In the genomic region with DNA sequence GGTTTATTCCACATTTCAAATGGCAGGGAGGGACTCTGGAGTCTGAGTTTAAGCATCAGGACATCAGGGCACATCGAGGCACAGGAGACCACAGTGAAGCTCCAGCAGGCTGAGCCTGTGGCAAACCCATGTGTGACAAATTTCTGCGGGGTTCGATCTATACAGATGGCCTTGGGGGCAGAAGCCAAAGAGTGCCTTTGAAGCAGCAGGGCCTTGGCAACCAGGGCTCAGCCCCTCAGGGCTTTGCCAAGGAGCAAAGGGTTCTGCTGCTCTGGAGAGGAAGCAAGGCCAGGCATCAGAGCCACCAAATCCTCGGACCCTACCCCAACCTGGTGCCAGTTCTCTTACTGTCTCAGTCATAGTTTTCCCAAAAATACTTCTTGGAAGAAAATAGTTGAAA, we compare ENCODE assay signal across 19 mouse cellular contexts. TPM values are rescaled to one million over a fixed set of nuclear protein-coding genes. Genes with fewer than 3 reads are reported as not detected.
"Had no signal": no experiment of that assay in that cellular context is flagged by ENCODE, and none has a peak within 500 bp of the region (broad histone marks: within the 10 kb centered on the region; RNA-seq: fewer than 3 reads in every experiment).

No protein-coding gene starts in this region.

- DNase-seq: kidney, adult 8-10 months; kidney, postnatal 10 days; kidney, postnatal 36 days; layer of hippocampus, postnatal 36 days; liver; lung, adult 18-20 months; lung, postnatal 10 days; lung, postnatal 36 days; retina, postnatal 1 day; right cerebral cortex, postnatal 25 days; thymus, adult 2 months; thymus, postnatal 14 days; thymus, postnatal 4 days had no signal

RNA-seq across cellular contexts. Expression of a gene that starts 20.3 kb away (rescaled TPM):
- total RNA-seq: layer of hippocampus, adult 8-10 months; layer of hippocampus, postnatal 10 days; layer of hippocampus, postnatal 36 days; left cerebral cortex, adult 2 months; left cerebral cortex, postnatal 10 days; monocyte, adult 5-6 weeks; neutrophil, adult 5-6 weeks had no signal

RNA-seq across cellular contexts. Expression of a gene that starts 35.4 kb away (rescaled TPM):
- total RNA-seq: layer of hippocampus, adult 8-10 months; layer of hippocampus, postnatal 10 days; layer of hippocampus, postnatal 36 days; left cerebral cortex, adult 2 months; left cerebral cortex, postnatal 10 days; monocyte, adult 5-6 weeks; neutrophil, adult 5-6 weeks had no signal
